Mouse (Mus musculus): ENCODE results near the gene Mindy2. TPM values are rescaled to one million over a fixed set of nuclear protein-coding genes. Genes with fewer than 3 reads are reported as not detected.
"Not testable (repeated sequence)": the region's sequence is repeated elsewhere in the genome, so short reads cannot be mapped to it uniquely, and the experiment has no call there.

Gene Mindy2
- polyA plus RNA-seq, 1 experiment from 2014 or later, result 11.6 TPM

DNA sequence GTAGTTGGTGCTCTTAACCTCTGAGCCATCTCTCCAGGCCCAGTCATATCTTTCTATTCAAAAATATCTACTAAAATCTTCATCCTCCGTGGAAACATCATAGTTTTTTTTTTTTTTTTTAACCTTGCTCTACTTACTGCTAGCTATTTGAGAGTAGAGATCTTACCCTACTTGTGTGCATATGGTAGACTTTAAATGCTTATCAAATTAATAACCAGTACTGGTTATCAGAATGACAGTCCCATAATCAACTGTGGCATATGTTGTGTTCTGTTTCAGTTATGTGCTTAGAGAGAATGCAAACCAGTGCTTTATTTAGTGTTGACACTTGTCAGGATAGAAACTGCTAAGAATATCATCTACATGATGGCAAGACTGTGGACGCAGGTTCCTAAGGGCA lies 78.9 kb downstream of the Mindy2 start:
- H3K9ac ChIP-seq (ENCODE audit: low read depth, low read length), result no peak overlapping the region
- H3K36me3 ChIP-seq (ENCODE audit: control insufficient read depth, insufficient read depth, low read length), result peaks cover 72% of the 10 kb centered on the region
- H3K27ac ChIP-seq (ENCODE audit: low read depth, low read length), result no peak overlapping the region
- no peaks in the 10 kb centered on the region for H3K27me3 ChIP-seq (ENCODE audit: control insufficient read depth, insufficient read depth, low read length)
- WGBS, result 97% methylated on average over 2 of the region's 2 CpGs
- H3K9me3 ChIP-seq (ENCODE audit: control insufficient read depth, low read length), result no peaks in the 10 kb centered on the region
- no peak overlapping the region for H3K4me3 ChIP-seq (ENCODE audit: low read length)
- ATAC-seq (ENCODE audit: low FRiP score, low TSS enrichment), result no peak
- no peaks in the 10 kb centered on the region for H3K4me1 ChIP-seq (ENCODE audit: control insufficient read depth, insufficient read depth, low read length)
- H3K4me2 ChIP-seq (replicated peaks; ENCODE audit: low read depth, low read length), result no peak overlapping the region

DNA sequence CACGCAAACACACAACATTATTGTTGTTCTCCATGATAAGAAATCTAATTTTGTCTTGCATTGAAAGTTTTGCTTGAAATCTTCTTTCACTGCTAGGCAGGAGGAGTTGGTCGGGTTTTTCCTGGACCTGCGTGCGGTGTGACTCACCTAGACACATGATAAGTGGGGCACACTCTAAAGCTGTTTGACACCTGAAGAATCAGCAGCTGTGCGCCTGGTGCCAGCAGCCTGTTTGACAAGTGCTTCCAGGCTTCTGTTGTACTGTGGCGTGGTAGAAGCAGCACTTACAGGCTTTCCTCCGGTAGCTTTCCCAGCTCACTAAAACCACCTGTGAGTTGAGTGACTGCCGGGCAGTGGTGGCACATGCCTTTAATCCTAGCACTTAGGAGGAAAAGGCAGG lies 86.6 kb downstream of the Mindy2 start:
- H3K4me2 ChIP-seq (replicated peaks; ENCODE audit: low read depth, low read length), result no peak overlapping the region
- H3K27ac ChIP-seq (ENCODE audit: low read depth, low read length), result no peak overlapping the region
- no peaks in the 10 kb centered on the region for H3K9me3 ChIP-seq (ENCODE audit: control insufficient read depth, low read length)
- H3K36me3 ChIP-seq (ENCODE audit: control insufficient read depth, insufficient read depth, low read length), result peaks cover 34% of the 10 kb centered on the region
- H3K4me3 ChIP-seq (ENCODE audit: low read length), result no peak overlapping the region
- WGBS, result 98% methylated on average over 8 of the region's 8 CpGs
- H3K27me3 ChIP-seq (ENCODE audit: control insufficient read depth, insufficient read depth, low read length), result no peaks in the 10 kb centered on the region
- no peaks in the 10 kb centered on the region for H3K4me1 ChIP-seq (ENCODE audit: control insufficient read depth, insufficient read depth, low read length)
- no peak overlapping the region for H3K9ac ChIP-seq (ENCODE audit: low read depth, low read length)
- ATAC-seq (ENCODE audit: low FRiP score, low TSS enrichment), result no peak

DNA sequence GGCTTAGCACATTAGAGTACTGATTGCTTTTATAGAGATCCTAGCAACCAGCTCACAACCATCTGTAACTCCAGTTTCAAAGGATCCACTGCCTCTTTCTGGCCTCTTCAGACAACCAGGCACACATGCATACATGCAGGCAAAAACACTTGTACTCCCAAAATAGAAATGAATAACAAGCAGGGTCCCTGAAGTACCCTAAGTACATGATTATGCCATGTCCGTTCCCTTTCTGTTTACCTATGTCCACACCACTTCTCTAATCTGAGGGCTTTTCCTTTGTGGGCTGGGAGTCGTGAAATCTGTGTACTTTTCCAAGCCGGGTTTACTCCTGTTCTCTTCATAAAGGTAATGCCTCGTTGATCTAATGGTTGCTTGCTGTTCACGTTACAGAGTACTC lies 89.3 kb downstream of the Mindy2 start:
- H3K9ac ChIP-seq (ENCODE audit: low read depth, low read length), result no peak overlapping the region
- H3K36me3 ChIP-seq (ENCODE audit: control insufficient read depth, insufficient read depth, low read length), result peaks cover 24% of the 10 kb centered on the region
- H3K4me1 ChIP-seq (ENCODE audit: control insufficient read depth, insufficient read depth, low read length), result no peaks in the 10 kb centered on the region
- no peaks in the 10 kb centered on the region for H3K9me3 ChIP-seq (ENCODE audit: control insufficient read depth, low read length)
- no peaks in the 10 kb centered on the region for H3K27me3 ChIP-seq (ENCODE audit: control insufficient read depth, insufficient read depth, low read length)
- H3K27ac ChIP-seq (ENCODE audit: low read depth, low read length), result no peak overlapping the region
- no peak for ATAC-seq (ENCODE audit: low FRiP score, low TSS enrichment)
- 94% methylated on average over 5 of the region's 5 CpGs for WGBS
- H3K4me2 ChIP-seq (replicated peaks; ENCODE audit: low read depth, low read length), result no peak overlapping the region
- no peak overlapping the region for H3K4me3 ChIP-seq (ENCODE audit: low read length)

DNA sequence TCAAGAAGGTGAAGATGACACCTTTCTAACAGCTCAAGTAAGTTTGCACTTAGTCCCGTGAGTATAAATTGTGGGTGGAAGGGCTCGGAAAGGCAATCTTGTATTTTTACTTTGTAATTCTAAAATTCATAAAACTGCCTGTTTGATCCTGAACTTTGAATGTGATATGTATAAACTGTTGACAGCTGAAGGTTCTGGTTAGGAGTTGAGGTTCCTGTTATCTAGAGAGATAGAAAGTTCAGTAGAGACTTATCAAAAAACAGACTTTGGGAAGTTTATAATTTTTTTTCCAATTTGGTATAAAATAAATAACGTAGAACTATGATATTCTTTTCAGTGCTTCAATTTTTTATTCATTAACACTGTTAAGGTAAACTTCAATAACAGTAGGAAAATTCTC lies 94.1 kb downstream of the Mindy2 start:
- Histone ChIP-seq H3K4me2 (replicated peaks; ENCODE audit: low read depth, low read length) (no peak overlapping the region), H3K4me1 (ENCODE audit: control insufficient read depth, insufficient read depth, low read length) (no peaks in the 10 kb centered on the region), H3K9me3 (ENCODE audit: control insufficient read depth, low read length) (no peaks in the 10 kb centered on the region), H3K9ac (ENCODE audit: low read depth, low read length) (no peak overlapping the region), H3K27me3 (ENCODE audit: control insufficient read depth, insufficient read depth, low read length) (no peaks in the 10 kb centered on the region), H3K36me3 (ENCODE audit: control insufficient read depth, insufficient read depth, low read length) (peaks cover 12% of the 10 kb centered on the region; the same call in 1 of the 2 replicates), H3K27ac (ENCODE audit: low read depth, low read length) (no peak overlapping the region), H3K4me3 (ENCODE audit: low read length) (no peak overlapping the region)
- WGBS, result 93% methylated on average over 3 of the region's 3 CpGs
- ATAC-seq (ENCODE audit: low FRiP score, low TSS enrichment), result no peak

DNA sequence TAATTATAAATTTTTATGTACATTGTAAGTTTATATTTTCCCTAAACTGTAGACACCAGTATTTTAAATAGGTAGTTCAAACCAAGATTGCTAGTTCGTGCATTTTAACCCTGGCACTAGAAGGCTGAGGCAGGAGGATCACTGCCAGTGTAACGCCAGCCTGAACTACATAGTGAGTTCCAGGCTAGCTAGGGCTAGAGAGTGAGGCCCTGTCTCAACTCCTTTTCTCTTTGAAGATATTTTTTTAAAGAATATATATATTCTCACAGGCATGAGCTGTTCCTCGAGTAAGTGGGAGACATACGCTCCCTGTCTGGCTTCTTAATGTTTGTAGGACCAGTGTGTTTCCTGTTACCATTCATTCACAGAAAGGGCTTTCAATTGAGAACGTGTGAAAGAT lies 100.2 kb downstream of the Mindy2 start:
- H3K27ac ChIP-seq (ENCODE audit: low read depth, low read length), result no peak overlapping the region
- ATAC-seq (ENCODE audit: low FRiP score, low TSS enrichment), result no peak
- no peak overlapping the region for H3K4me3 ChIP-seq (ENCODE audit: low read length)
- no peak overlapping the region for H3K4me2 ChIP-seq (replicated peaks; ENCODE audit: low read depth, low read length)
- WGBS, result 87% methylated on average over 5 of the region's 5 CpGs
- no peak overlapping the region for H3K9ac ChIP-seq (ENCODE audit: low read depth, low read length)
- peaks cover 8% of the 10 kb centered on the region; the same call in 1 of the 2 replicates for H3K36me3 ChIP-seq (ENCODE audit: control insufficient read depth, insufficient read depth, low read length)
- peaks cover 5% of the 10 kb centered on the region; the same call in 1 of the 2 replicates for H3K9me3 ChIP-seq (ENCODE audit: control insufficient read depth, low read length)
- H3K4me1 ChIP-seq (ENCODE audit: control insufficient read depth, insufficient read depth, low read length), result no peaks in the 10 kb centered on the region
- H3K27me3 ChIP-seq (ENCODE audit: control insufficient read depth, insufficient read depth, low read length), result no peaks in the 10 kb centered on the region

DNA sequence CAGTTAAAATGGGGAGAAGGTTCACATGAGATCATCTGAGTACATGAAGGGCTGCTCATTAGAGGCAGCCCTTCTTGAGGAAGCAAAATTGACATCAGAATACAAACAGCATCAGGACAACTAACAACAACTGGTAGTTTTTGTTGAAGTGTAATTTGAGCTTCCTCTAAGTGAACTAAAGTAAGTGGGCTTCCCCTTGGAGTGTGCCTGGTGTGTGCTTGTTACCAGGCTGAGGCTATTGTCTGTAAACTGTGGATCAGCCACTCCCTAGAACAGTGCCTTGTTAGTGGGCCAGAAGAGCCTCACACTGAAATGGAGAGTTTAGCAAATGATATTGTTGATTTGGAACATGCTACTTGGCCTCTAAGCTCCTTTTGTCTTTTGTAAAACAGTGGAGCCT lies 101.5 kb downstream of the Mindy2 start:
- Histone ChIP-seq H3K9me3 (ENCODE audit: control insufficient read depth, low read length) (peaks cover 5% of the 10 kb centered on the region; the same call in 1 of the 2 replicates), H3K27me3 (ENCODE audit: control insufficient read depth, insufficient read depth, low read length) (no peaks in the 10 kb centered on the region), H3K4me1 (ENCODE audit: control insufficient read depth, insufficient read depth, low read length) (no peaks in the 10 kb centered on the region), H3K27ac (ENCODE audit: low read depth, low read length) (no peak overlapping the region), H3K4me3 (ENCODE audit: low read length) (no peak overlapping the region), H3K4me2 (replicated peaks; ENCODE audit: low read depth, low read length) (no peak overlapping the region), H3K36me3 (ENCODE audit: control insufficient read depth, insufficient read depth, low read length) (peaks cover 11% of the 10 kb centered on the region; the same call in 1 of the 2 replicates), H3K9ac (ENCODE audit: low read depth, low read length) (no peak overlapping the region)
- ATAC-seq (ENCODE audit: low FRiP score, low TSS enrichment), result no peak

DNA sequence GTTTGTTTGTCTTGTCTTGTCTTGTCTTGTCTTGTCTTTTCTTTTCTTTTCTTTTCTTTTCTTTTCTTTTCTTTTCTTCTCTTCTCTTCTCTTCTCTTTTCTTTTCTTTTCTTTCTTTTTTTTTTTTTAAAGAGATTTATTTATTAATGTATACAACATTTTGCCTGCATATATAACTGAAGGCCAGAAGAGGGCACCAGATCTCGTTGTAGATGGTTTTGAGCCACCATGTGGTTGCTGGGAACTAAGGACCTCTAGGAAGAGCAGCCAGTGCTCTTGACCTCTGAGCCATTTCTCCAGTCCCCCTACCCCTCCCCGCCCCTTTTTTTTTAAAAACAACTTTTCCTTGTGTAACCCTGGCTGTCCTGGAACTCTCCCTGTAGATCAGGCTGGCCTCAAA lies 104.7 kb downstream of the Mindy2 start:
- H3K4me2 ChIP-seq (replicated peaks; ENCODE audit: low read depth, low read length); H3K4me1 ChIP-seq (ENCODE audit: control insufficient read depth, insufficient read depth, low read length); H3K27me3 ChIP-seq (ENCODE audit: control insufficient read depth, insufficient read depth, low read length); H3K4me3 ChIP-seq (ENCODE audit: low read length); H3K9me3 ChIP-seq (ENCODE audit: control insufficient read depth, low read length); H3K27ac ChIP-seq (ENCODE audit: low read depth, low read length); H3K9ac ChIP-seq (ENCODE audit: low read depth, low read length); ATAC-seq (ENCODE audit: low FRiP score, low TSS enrichment): not testable (repeated sequence)
- 91% methylated on average over 2 of the region's 2 CpGs for WGBS
- peaks cover 15% of the 10 kb centered on the region; the same call in 1 of the 2 replicates for H3K36me3 ChIP-seq (ENCODE audit: control insufficient read depth, insufficient read depth, low read length)

DNA sequence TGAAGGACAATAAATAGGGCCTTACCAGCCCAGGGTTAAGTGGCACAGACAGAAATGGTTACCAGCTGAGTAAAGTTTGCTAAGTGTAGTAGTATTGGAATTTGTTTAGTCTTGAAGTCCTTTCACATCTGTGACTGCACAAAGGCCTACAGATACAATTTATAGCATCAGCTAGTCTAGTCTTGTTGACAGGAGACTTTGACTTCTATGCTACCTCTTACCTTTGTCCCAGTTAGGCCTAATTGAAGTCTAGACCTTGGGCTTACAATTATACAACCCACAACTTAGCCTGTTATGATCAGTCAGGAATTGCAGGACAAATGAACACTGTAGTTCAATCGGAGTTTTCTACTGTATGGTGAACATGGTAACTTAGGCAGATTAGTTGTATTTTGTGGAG lies 105.5 kb downstream of the Mindy2 start:
- no peaks in the 10 kb centered on the region for H3K4me1 ChIP-seq (ENCODE audit: control insufficient read depth, insufficient read depth, low read length)
- no peak for ATAC-seq (ENCODE audit: low FRiP score, low TSS enrichment)
- 94% methylated on average over 1 of the region's 1 CpGs for WGBS
- no peak overlapping the region for H3K4me3 ChIP-seq (ENCODE audit: low read length)
- H3K9me3 ChIP-seq (ENCODE audit: control insufficient read depth, low read length), result peaks cover 5% of the 10 kb centered on the region; the same call in 1 of the 2 replicates
- H3K4me2 ChIP-seq (replicated peaks; ENCODE audit: low read depth, low read length), result no peak overlapping the region
- peaks cover 15% of the 10 kb centered on the region; the same call in 1 of the 2 replicates for H3K36me3 ChIP-seq (ENCODE audit: control insufficient read depth, insufficient read depth, low read length)
- no peak overlapping the region for H3K9ac ChIP-seq (ENCODE audit: low read depth, low read length)
- no peaks in the 10 kb centered on the region for H3K27me3 ChIP-seq (ENCODE audit: control insufficient read depth, insufficient read depth, low read length)
- H3K27ac ChIP-seq (ENCODE audit: low read depth, low read length), result no peak overlapping the region

Measured in kidney, embryonic 14.5 days (tissue).